Mouse (Mus musculus) cerebellum, adult 9-11 months (tissue): Measurements from ENCODE around the gene Lrp1.

Source experiments
- DNase-seq: peaks from one replicate; pipeline ENCODE4 v3.0.0; 2022

Gene Lrp1

DNA sequence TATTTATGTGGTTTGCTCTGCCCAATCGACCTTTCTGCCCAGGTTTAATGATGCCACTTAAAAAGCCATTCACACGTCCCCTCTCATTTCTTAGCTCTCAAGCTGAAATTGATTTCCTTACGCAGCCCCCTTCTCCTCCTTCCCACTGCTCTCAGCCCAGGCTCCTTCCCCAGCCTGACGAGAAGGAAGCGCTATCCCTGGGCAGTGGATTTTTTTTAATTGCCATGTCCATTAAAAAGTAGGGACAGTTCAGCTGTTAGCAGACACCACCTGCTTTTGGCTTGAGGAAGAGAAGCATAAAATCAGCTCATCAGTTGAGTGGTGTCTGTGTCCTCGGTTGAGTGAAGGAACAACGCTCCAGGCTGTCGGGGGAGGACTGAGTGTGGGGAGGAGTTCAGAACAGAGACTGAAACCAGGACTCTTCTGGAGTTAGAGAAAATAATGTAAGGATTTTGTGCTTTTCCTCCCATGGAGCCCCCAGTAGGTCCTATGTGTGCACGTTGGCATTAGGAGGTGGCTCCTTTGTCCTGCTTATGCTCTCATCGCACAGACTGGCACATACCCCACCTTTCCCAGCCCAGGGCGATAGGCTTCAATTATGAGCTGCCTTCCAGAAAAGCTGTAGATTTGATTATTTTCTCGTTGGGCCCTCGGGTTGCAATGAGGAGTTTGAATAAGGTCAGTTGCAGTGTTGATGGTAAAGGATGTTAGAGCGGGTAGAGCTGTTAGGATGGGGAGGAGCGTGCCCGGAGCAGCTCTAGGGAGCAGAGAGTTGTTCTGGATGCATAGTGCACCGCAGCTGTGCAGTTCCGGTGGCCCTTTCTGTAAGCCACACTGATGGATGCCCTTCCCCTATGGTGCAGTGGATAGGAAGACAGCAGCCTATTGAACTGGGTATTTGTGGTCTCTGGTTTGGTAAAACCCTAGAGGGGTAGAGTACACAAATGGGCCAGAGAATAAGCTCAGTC lies 130.5 kb downstream of the Lrp1 start:
- DNase-seq, result no peak

DNA sequence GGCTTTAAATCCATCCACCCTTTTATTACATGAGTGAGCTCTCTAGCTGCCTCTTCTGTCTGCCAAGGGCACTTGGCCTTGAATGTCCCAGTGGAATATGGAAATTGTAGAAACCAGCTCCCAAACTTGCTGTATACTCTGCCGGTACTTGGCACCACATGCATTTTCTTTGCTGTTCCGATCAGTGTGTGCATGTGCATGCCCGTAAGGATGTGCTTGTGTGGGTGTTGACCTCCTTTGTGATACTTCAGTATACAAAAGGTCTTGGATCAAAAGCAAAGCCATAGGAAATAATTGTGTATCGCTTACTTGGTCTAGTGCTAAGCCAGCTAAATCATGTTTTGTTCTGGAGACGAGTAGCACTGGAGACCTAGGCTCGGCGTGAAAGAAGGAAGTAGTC lies 132.1 kb downstream of the Lrp1 start:
- DNase-seq, result no peak
